Mouse (Mus musculus): Measurements from ENCODE around the gene Gm6657. TPM values are rescaled to one million over a fixed set of nuclear protein-coding genes. Genes with fewer than 3 reads are reported as not detected.
A peak's percentile ranks its signal among the peaks of the same experiment; 100 is the strongest.

Gm6657 gene
- polyA plus RNA-seq, 1 experiment from 2014 or later = not detected

GRCm38 (mm10) chr12:78219191-78219825 is 25.3 kb downstream of the Gm6657 start:
- Histone ChIP-seq H3K4me2 (replicated peaks) (no peak overlapping the region), H3K4me1 (no peaks in the 10 kb centered on the region), H3K4me3 (no peak overlapping the region), H3K9me3 (no peaks in the 10 kb centered on the region), H3K27ac (no peak overlapping the region), H3K27me3 (replicated peaks) (no peaks in the 10 kb centered on the region), H3K9ac (no peak overlapping the region), H3K36me3 (no peaks in the 10 kb centered on the region)
- WGBS = 89% methylated on average over 4 of the region's 4 CpGs
- no peak for ATAC-seq (ENCODE audit: low FRiP score, low read depth)

DNA sequence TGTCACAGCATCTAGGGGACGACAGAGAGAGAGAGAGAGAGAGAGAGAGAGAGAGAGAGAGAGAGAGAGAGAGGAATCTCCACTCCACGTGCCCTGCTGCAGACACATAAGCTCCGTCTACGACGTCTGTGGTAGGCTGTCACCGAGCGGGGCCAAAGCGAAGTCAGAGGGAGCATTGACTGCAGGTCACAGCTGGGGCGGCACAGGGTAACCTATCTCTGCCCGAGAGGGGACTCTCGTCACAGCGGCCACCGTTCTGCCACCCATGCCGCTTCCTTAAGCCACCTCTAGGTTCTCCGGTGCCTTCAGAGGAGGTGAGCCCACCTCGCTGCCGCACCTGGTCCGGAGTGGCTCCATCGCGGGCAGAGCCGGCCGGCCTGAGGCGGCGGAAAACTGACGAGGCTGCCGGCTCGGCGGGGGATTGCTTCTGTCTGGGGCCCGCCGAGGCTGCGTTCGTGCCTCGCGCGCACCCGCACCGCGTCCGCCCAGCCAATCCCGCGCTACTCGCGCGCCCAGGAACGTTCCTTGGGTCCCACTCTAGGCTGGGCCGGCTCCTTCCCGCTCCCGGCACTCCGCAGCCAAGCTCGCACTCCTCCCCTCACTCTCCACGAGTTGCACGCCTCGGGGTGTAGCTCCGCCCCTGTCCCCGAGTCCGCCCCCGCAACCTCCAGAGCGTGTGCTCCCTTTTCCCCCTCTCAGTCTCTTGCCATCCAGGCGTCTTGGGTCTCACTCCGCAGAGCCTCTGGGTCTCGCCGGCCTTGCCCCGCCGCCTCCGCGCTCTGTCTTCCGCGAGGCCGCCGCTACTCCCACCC is 31.9 kb downstream of the Gm6657 start, which contains the start of gene Gphn:
Gene Gphn (plus strand): TSS at position 673 of the 812 bp plus-strand sequence.
- Histone ChIP-seq H3K9me3 (no peaks in the 10 kb centered on the region), H3K4me2 (replicated peaks) (peak within 1 kb of the TSS; percentile 76), H3K4me1 (0 out of 2 replicates have a peak, but pooled peaks cover 5% of the 10 kb centered on the region), H3K9ac (peak within 1 kb of the TSS; percentile 92), H3K4me3 (peak within 1 kb of the TSS; percentile 92), H3K27ac (peak within 1 kb of the TSS; percentile 89), H3K27me3 (replicated peaks) (no peaks in the 10 kb centered on the region), H3K36me3 (no peaks in the 10 kb centered on the region)
- under 1% methylated on average over 70 of the region's 70 CpGs for WGBS
- peak; percentile 96 for ATAC-seq (ENCODE audit: low FRiP score, low read depth)

GRCm38 (mm10) chr12:78226519-78226875 is 32.5 kb downstream of the Gm6657 start:
- ATAC-seq (ENCODE audit: low FRiP score, low read depth) = peak; percentile 93
- 0 out of 2 replicates have a peak, but pooled peaks cover 5% of the 10 kb centered on the region for H3K4me1 ChIP-seq
- no peaks in the 10 kb centered on the region for H3K27me3 ChIP-seq (replicated peaks)
- peak overlapping the region; percentile 89 for H3K27ac ChIP-seq
- WGBS = 1% methylated on average over 48 of the region's 48 CpGs
- peak overlapping the region; percentile 76 for H3K4me2 ChIP-seq (replicated peaks)
- peak overlapping the region; percentile 92 for H3K4me3 ChIP-seq
- H3K9ac ChIP-seq = peak overlapping the region; percentile 92
- no peaks in the 10 kb centered on the region for H3K9me3 ChIP-seq
- H3K36me3 ChIP-seq = no peaks in the 10 kb centered on the region

DNA sequence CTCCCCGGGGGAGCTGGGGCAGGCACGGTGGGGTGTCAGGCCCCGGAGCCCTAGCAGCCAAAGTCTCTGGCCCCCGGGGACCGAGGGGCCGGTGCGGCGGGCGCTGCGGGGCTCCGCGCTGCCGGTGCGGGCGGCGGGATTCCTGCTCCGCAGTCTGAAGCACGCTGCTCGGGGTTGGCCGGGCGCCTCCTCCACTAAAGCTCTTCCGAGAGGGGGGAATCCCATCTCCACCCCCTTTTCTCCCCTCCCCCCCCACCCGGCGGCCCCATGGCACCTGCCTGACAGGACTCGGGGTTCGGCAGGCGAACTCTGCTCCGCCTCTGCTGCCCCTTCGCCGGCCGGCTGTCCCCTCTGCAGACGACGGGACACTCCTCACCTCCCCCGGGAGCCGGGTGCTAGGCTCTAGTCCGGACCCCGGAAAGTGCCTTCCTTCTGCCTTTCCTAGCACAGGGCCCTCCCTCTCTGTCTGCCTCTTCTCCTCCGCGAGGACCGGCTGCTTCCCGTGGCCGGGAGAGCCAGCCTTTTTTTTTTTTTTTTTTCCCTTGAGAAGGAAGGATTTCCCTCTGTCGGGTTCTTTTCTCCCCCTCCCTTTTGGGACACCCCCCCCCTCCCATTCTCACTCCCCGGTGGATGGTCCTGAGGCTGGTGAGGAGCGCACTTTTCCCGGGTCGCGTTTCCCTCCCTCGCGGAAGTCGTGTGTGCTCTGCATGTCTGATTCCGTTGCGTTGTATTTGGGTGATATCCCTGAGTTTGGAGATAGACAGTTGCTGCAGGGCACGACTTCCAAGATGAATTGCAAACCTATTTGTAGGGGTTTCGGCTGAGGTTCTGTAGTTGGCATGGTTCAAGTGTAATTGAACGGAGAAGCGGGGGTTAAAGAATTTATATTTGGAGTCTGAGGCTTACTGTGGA is 33.2 kb downstream of the Gm6657 start:
- Histone ChIP-seq H3K36me3 (no peaks in the 10 kb centered on the region), H3K4me1 (0 out of 2 replicates have a peak, but pooled peaks cover 5% of the 10 kb centered on the region), H3K9me3 (no peaks in the 10 kb centered on the region), H3K9ac (peak overlapping the region; percentile 92), H3K4me3 (peak overlapping the region; percentile 92), H3K4me2 (replicated peaks) (peak overlapping the region; percentile 76), H3K27ac (peak overlapping the region; percentile 89), H3K27me3 (replicated peaks) (no peaks in the 10 kb centered on the region)
- ATAC-seq (ENCODE audit: low FRiP score, low read depth) = peak; percentile 28
- under 1% methylated on average over 57 of the region's 57 CpGs for WGBS

DNA sequence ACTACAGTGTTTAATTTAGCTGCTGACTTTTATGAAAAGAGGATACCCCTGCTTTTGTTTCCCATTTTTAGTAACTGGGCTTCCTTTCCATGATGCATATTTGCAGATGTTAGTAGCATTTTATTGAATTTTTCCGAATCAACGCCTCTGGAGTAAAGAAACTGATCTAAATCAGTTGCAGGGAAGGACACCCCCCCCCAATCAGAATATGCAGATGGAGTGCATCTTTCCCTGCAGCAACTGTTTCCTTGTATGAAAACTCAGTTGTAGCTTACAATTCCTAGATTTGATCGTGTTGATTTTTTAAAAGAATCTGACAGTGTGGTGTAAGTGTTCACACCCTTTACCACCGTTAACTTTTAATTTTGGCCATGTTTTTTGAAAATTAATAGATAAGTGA is 34.1 kb downstream of the Gm6657 start:
- H3K9me3 ChIP-seq = no peaks in the 10 kb centered on the region
- H3K27ac ChIP-seq = no peak overlapping the region
- H3K36me3 ChIP-seq = no peaks in the 10 kb centered on the region
- peak overlapping the region; percentile 76 for H3K4me2 ChIP-seq (replicated peaks)
- ATAC-seq (ENCODE audit: low FRiP score, low read depth) = no peak
- no peaks in the 10 kb centered on the region for H3K27me3 ChIP-seq (replicated peaks)
- H3K4me3 ChIP-seq = 0 out of 2 replicates have a peak overlapping the region, but pooled peaks have one; percentile 5
- 0 out of 2 replicates have a peak, but pooled peaks cover 5% of the 10 kb centered on the region for H3K4me1 ChIP-seq
- WGBS = 33% methylated on average over 4 of the region's 4 CpGs
- no peak overlapping the region for H3K9ac ChIP-seq

- Histone ChIP-seq H3K36me3 (no peaks in the 10 kb centered on the region), H3K27ac (no peak overlapping the region), H3K9me3 (no peaks in the 10 kb centered on the region), H3K4me3 (no peak overlapping the region), H3K4me1 (0 out of 2 replicates have a peak, but pooled peaks cover 5% of the 10 kb centered on the region), H3K4me2 (replicated peaks) (no peak overlapping the region), H3K27me3 (replicated peaks) (no peaks in the 10 kb centered on the region), H3K9ac (no peak overlapping the region)
- no peak for ATAC-seq (ENCODE audit: low FRiP score, low read depth)
Observed at GRCm38 (mm10) chr12:78232560-78232959, 38.5 kb downstream of the Gm6657 start.

GRCm38 (mm10) chr12:78248366-78248765 is 54.3 kb downstream of the Gm6657 start:
- no peaks in the 10 kb centered on the region for H3K9me3 ChIP-seq
- H3K27ac ChIP-seq = no peak overlapping the region

GRCm38 (mm10) chr12:78249151-78249550 is 55.1 kb downstream of the Gm6657 start:
- no peak overlapping the region for H3K4me3 ChIP-seq
- H3K36me3 ChIP-seq = no peaks in the 10 kb centered on the region
- no peaks in the 10 kb centered on the region for H3K27me3 ChIP-seq (replicated peaks)
- no peak overlapping the region for H3K27ac ChIP-seq
- no peak overlapping the region for H3K4me2 ChIP-seq (replicated peaks)
- H3K9ac ChIP-seq = no peak overlapping the region
- ATAC-seq (ENCODE audit: low FRiP score, low read depth) = no peak
- no peaks in the 10 kb centered on the region for H3K4me1 ChIP-seq
- H3K9me3 ChIP-seq = no peaks in the 10 kb centered on the region

More at GRCm38 (mm10) chr12:78248366-78248765, 54.3 kb downstream of the Gm6657 start:
- Histone ChIP-seq H3K4me3 (no peak overlapping the region), H3K27me3 (replicated peaks) (no peaks in the 10 kb centered on the region), H3K4me1 (no peaks in the 10 kb centered on the region), H3K9ac (no peak overlapping the region), H3K4me2 (replicated peaks) (no peak overlapping the region), H3K36me3 (no peaks in the 10 kb centered on the region)
- no peak for ATAC-seq (ENCODE audit: low FRiP score, low read depth)
- 94% methylated on average over 1 of the region's 1 CpGs for WGBS

Other genes starting within 250 kb of the Gm6657 start
- 21.8 and 25.7 TPM in 2 replicates for gene Gphn, start 32.1 kb downstream of the Gm6657 start, polyA plus RNA-seq (2016; fragmentation: Nextera tagmentation; extraction: Ambion mirVana)

Measured in neural tube, embryonic 12.5 days (tissue).